Mouse (Mus musculus) heart, embryonic 14.5 days (tissue): ENCODE data around the gene Abca12. TPM values are rescaled to one million over a fixed set of nuclear protein-coding genes. Genes with fewer than 3 reads are reported as not detected.

Experiments
- ATAC-seq: fragments of 200-750 bp; cut with Nextera tagmentation; 2 replicates; pipeline ENCODE4 v1.8.0; 2017; ENCODE audit warnings: low read depth, moderate TSS enrichment; ENCODE audit not compliant: insufficient number of reproducible peaks, insufficient read depth, low FRiP score
- H3K27ac ChIP-seq, 2 experiments: fragments of 200-500 bp in 1 of 2; fragments of 300-500 bp in 1 of 2; sonication (generic) in 1 of 2; replicated peaks in 1 of 2; 2 replicates each; pipeline ENCODE4 v1.5.1; 2012 to 2014; ENCODE audit warnings: low read depth in 2 of 2, low read length in 2 of 2, control low read depth in 1 of 2, mild to moderate bottlenecking in 1 of 2, mixed read lengths in 1 of 2; ENCODE audit not compliant: control insufficient read depth in 1 of 2, insufficient read depth in 1 of 2
- H3K27me3 ChIP-seq: fragments of 300-500 bp; sonication (generic); 2 replicates; pipeline ENCODE4 v1.6.1; 2014; ENCODE audit warnings: mild to moderate bottlenecking, low read length, control low read depth; ENCODE audit not compliant: control insufficient read depth, insufficient read depth
- H3K36me3 ChIP-seq: fragments of 300-500 bp; sonication (generic); 2 replicates; pipeline ENCODE4 v1.6.1; 2014; ENCODE audit warnings: mild to moderate bottlenecking, control low read depth, low read length, mixed read lengths; ENCODE audit not compliant: control insufficient read depth, insufficient read depth
- H3K4me1 ChIP-seq, 2 experiments: fragments of 200-500 bp in 1 of 2; fragments of 300-500 bp in 1 of 2; sonication (generic) in 1 of 2; 2 replicates each; pipeline ENCODE4 v1.6.1; 2012 to 2014; ENCODE audit warnings: low read length in 2 of 2, control low read depth in 1 of 2, mixed read lengths in 1 of 2; ENCODE audit not compliant: control insufficient read depth in 2 of 2, insufficient read depth in 2 of 2
- H3K4me2 ChIP-seq: fragments of 300-500 bp; sonication (generic); 2 replicates; pipeline ENCODE4 v1.6.1; 2014; ENCODE audit warnings: mild to moderate bottlenecking, low read length
- H3K4me3 ChIP-seq, 2 experiments: fragments of 200-500 bp in 1 of 2; fragments of 300-500 bp in 1 of 2; sonication (generic) in 1 of 2; 2 replicates each; pipeline ENCODE4 v1.5.1; 2012 to 2014; ENCODE audit warnings: low read length in 2 of 2, mild to moderate bottlenecking in 2 of 2, control low read depth in 1 of 2, low read depth in 1 of 2, moderate library complexity in 1 of 2; ENCODE audit not compliant: control insufficient read depth in 1 of 2, insufficient read depth in 1 of 2
- H3K9ac ChIP-seq: fragments of 300-500 bp; sonication (generic); 2 replicates; pipeline ENCODE4 v1.6.1; 2014; ENCODE audit warnings: mild to moderate bottlenecking, low read length
- H3K9me3 ChIP-seq: fragments of 300-500 bp; sonication (generic); 2 replicates; pipeline ENCODE4 v1.6.1; 2016; ENCODE audit warnings: low read length, control low read depth; ENCODE audit not compliant: control insufficient read depth
- WGBS: fragments of 180-500 bp; shearing (Covaris S2); extraction: QIAGEN DNeasy Blood & Tissue Kit; methylation state at CpG from one replicate; pipeline ENCODE4 v1.1.7; 2014; 5-methylcytosine and 5-hydroxymethylcytosine counted together
- polyA plus RNA-seq: library from polyadenylated mRNA; unstranded; fragments of >200 nt; fragmentation: Nextera tagmentation; extraction: Ambion mirVana; gene quantifications from 2 replicates; pipeline ENCODE4 v1.2.1, GENCODE M21; 2014

Gene Abca12
- polyA plus RNA-seq, 1 experiment from 2014 or later, result 0.11 TPM

DNA sequence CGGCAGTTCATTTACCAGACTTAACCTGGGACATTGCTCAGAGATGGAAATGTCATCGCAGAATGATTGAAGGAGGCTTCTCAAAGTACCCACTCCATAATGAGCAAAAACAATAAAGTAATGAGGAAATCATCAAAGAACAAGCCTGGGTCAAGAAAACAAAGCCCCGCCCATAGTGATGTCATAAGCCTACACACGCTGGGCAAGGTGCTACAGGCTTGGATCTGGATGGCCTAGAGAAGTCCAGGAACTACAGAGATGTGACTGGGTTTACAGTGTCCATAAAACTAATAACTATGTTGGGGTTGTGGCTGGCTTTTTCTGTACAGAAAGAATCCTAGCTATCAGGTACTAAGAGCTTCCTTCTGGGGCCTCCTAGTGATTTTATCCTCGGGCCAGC lies 41.6 kb downstream of the Abca12 start:
- H3K9ac ChIP-seq, result no peak overlapping the region
- H3K4me2 ChIP-seq, result no peak overlapping the region
- H3K4me1 ChIP-seq, result no peaks in the 10 kb centered on the region
- H3K27ac ChIP-seq, result no peak overlapping the region
- ATAC-seq, result no peak
- no peaks in the 10 kb centered on the region for H3K27me3 ChIP-seq
- no peak overlapping the region for H3K4me3 ChIP-seq
- H3K9me3 ChIP-seq, result no peaks in the 10 kb centered on the region
- WGBS, result 89% methylated on average over 5 of the region's 5 CpGs
- H3K36me3 ChIP-seq, result no peaks in the 10 kb centered on the region

GRCm38 (mm10) chr1:71370266-71370665 lies 44.4 kb downstream of the Abca12 start:
- Histone ChIP-seq H3K9ac (no peak overlapping the region), H3K4me3 (no peak overlapping the region), H3K9me3 (no peaks in the 10 kb centered on the region), H3K36me3 (no peaks in the 10 kb centered on the region), H3K27me3 (no peaks in the 10 kb centered on the region), H3K4me2 (no peak overlapping the region), H3K27ac (no peak overlapping the region), H3K4me1 (no peaks in the 10 kb centered on the region)
- no peak for ATAC-seq

DNA sequence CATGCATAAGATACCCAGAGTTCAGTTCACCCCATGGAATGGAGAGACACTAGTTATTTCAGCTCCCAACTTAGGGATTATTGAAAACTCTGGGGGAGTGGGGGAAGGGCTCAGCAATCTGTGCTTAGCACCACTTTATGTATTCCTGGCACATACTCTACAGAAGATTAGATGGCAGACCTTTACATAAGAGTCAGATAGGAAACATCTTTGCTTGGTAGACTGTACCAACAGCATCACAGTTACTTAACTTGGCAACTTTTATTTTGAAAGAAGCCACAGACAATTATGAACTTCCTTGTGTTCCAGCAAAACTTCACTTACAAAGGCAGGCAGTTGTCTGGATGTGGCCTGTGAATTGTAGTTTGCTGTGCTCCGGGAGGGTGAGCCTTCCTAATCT lies 46.9 kb downstream of the Abca12 start:
- 31% methylated on average over 1 of the region's 1 CpGs for WGBS
- H3K27ac ChIP-seq, result no peak overlapping the region
- ATAC-seq, result no peak

DNA sequence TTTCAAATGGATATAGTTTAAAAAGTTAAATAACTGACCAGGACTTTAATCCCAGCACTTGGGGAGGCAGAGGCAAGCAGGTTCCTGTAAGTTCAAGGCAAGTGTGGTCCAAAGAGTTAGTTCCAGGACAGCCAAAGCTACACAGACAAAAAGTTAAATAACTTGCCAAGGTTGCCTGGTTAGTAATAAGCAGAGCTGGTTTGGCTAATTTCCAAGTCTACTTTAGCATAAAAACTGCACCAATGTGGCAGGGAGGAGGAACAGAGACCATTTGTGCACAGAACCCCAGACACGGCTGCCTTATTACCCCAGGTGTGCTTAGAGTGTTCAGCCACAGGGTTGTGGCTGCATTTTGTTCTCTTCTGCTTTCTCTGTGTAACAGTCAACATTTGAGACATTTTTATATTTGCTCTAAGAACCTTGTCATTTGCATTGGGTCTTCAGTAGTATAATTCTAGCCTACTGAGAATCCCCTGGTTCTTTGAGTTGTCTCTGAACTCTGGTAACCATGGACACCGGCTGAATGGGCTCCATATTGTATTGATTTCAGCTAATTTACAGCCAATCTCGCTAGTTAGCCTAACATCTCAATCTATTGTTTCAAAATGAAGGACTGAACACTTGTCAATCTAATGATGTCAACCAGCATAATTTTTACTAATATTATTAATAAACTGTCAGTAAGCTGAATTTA lies 71.7 kb downstream of the Abca12 start:
- Histone ChIP-seq H3K9me3 (no peaks in the 10 kb centered on the region), H3K9ac (no peak overlapping the region), H3K4me2 (no peak overlapping the region), H3K27ac (no peak overlapping the region), H3K4me1 (peaks cover 2 to 19% of the 10 kb centered on the region in 2 experiments; a peak in 3 of 4 replicates), H3K27me3 (no peaks in the 10 kb centered on the region), H3K4me3 (no peak overlapping the region), H3K36me3 (no peaks in the 10 kb centered on the region)
- ATAC-seq, result no peak
- 78% methylated on average over 3 of the region's 3 CpGs for WGBS

More for the DNA sequence above, 46.9 kb downstream of the Abca12 start:
- Histone ChIP-seq H3K9me3 (no peaks in the 10 kb centered on the region), H3K27me3 (no peaks in the 10 kb centered on the region), H3K4me3 (no peak overlapping the region), H3K4me1 (no peaks in the 10 kb centered on the region), H3K4me2 (no peak overlapping the region), H3K36me3 (no peaks in the 10 kb centered on the region), H3K9ac (no peak overlapping the region)

GRCm38 (mm10) chr1:71342261-71342594 lies 72.5 kb downstream of the Abca12 start:
- H3K4me3 ChIP-seq, result no peak overlapping the region
- no peak overlapping the region for H3K4me2 ChIP-seq
- H3K9ac ChIP-seq, result no peak overlapping the region
- H3K27ac ChIP-seq, result no peak overlapping the region
- H3K4me1 ChIP-seq, result peaks cover 2 to 19% of the 10 kb centered on the region in 2 experiments; a peak in 3 of 4 replicates
- H3K9me3 ChIP-seq, result no peaks in the 10 kb centered on the region
- no peak for ATAC-seq
- H3K27me3 ChIP-seq, result no peaks in the 10 kb centered on the region
- H3K36me3 ChIP-seq, result no peaks in the 10 kb centered on the region
- WGBS, result 60% methylated on average over 4 of the region's 4 CpGs

- H3K9me3 ChIP-seq, result no peaks in the 10 kb centered on the region
- H3K4me2 ChIP-seq, result no peak overlapping the region
- no peak overlapping the region for H3K9ac ChIP-seq
- no peak for ATAC-seq
- no peaks in the 10 kb centered on the region for H3K27me3 ChIP-seq
- WGBS, result 75% methylated on average over 7 of the region's 7 CpGs
- no peaks in the 10 kb centered on the region for H3K36me3 ChIP-seq
- H3K4me1 ChIP-seq, result peaks cover 2 to 19% of the 10 kb centered on the region in 2 experiments; a peak in 3 of 4 replicates
- no peak overlapping the region for H3K4me3 ChIP-seq
- no peak overlapping the region for H3K27ac ChIP-seq
These were observed 73.1 kb downstream of the Abca12 start for GRCm38 (mm10) chr1:71341370-71342260.

DNA sequence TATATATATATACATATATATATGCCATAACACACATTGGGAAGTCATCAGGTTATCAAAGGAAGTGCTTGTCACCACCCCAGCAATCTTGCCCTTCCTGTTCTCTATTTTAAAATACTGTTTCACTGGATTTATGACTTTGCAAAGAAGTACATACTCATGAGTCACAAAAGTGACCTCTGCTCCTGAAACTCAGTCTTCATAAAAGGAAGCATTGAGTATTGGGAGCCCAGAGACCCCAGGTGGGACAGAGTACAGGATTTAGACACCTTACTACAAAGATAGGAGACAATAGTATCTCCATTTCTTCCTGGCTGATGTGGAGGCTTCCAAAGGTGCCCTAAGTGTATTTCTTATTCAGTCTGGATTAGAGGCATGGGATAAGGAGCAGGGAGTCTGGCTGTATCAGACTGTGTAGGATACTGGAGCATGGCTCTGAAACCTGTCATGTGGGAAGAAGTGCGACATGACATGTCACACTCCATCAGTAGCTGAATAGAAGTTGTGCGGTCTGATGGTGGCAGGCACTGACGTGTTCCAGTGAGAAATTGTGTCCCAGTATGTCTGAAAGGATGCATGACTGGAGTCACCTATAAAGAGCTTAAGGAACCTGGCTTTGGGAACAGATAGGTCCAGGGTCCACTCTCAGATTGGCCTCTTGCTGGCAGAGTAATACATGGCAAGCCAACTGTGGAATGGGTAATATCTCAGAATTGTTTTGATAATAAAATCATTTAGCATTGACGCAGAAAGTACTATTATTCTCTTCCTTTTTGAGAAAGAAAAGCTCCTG lies 76.0 kb downstream of the Abca12 start:
- Histone ChIP-seq H3K4me1 (peaks cover 2 to 19% of the 10 kb centered on the region in 2 experiments; a peak in 3 of 4 replicates), H3K4me3 (no peak overlapping the region), H3K4me2 (no peak overlapping the region), H3K27ac (peak overlapping the region; percentile 52 to 61), H3K27me3 (no peaks in the 10 kb centered on the region), H3K9me3 (no peaks in the 10 kb centered on the region), H3K36me3 (no peaks in the 10 kb centered on the region), H3K9ac (no peak overlapping the region)
- 45% methylated on average over 4 of the region's 4 CpGs for WGBS
- ATAC-seq, result peak; percentile 31; the same call in 1 of the 2 replicates
